Mouse (Mus musculus) MEL (cell line): ENCODE data around the gene Marc1. TPM values are rescaled to one million over a fixed set of nuclear protein-coding genes. Genes with fewer than 3 reads are reported as not detected.

ENCODE experiments used
- DNase-seq: peaks from one replicate; pipeline ENCODE4 v3.0.0; 2011; ENCODE audit warnings: low read depth, low spot score
- H3K27ac ChIP-seq: 2 replicates; pipeline ENCODE4 v1.5.1; 2012; ENCODE audit warnings: low read depth, mild to moderate bottlenecking, control low read depth, low read length, moderate library complexity; ENCODE audit not compliant: control insufficient read depth
- H3K27me3 ChIP-seq, 2 experiments: fragments of 150-350 bp in 1 of 2; sonication (generic) in 1 of 2; 2 replicates each; pipeline ENCODE4 v1.6.1; 2012; ENCODE audit warnings: low read length in 2 of 2, mild to moderate bottlenecking in 2 of 2, improper control_type of control experiment in 1 of 2, moderate library complexity in 1 of 2; ENCODE audit not compliant: insufficient read depth in 2 of 2, control insufficient read depth in 1 of 2
- H3K36me3 ChIP-seq, 2 experiments: 2 replicates each; pipeline ENCODE4 v1.6.1; 2012 to 2014; ENCODE audit warnings: low read length in 2 of 2, improper control_type of control experiment in 1 of 2, inconsistent platforms in 1 of 2, mild to moderate bottlenecking in 1 of 2; ENCODE audit not compliant: insufficient read depth in 2 of 2, control insufficient read depth in 1 of 2
- H3K4me1 ChIP-seq, 2 experiments: fragments of 150-350 bp in 1 of 2; sonication (generic) in 1 of 2; 2 replicates each; pipeline ENCODE4 v1.6.1; 2012; ENCODE audit warnings: low read length in 2 of 2, improper control_type of control experiment in 1 of 2, mild to moderate bottlenecking in 1 of 2; ENCODE audit not compliant: insufficient read depth in 2 of 2, control insufficient read depth in 1 of 2
- H3K4me3 ChIP-seq, 2 experiments: fragments of 150-350 bp in 1 of 2; sonication (generic) in 1 of 2; 2 replicates each; pipeline ENCODE4 v1.5.1; 2012; ENCODE audit warnings: low read depth in 2 of 2, low read length in 2 of 2, mild to moderate bottlenecking in 2 of 2, moderate library complexity in 2 of 2, control low read depth in 1 of 2, improper control_type of control experiment in 1 of 2; ENCODE audit not compliant: control insufficient read depth in 1 of 2, insufficient read depth in 1 of 2
- H3K79me2 ChIP-seq: 2 replicates; pipeline ENCODE4 v1.6.1; 2012; ENCODE audit warnings: mild to moderate bottlenecking, low read length, moderate library complexity; ENCODE audit not compliant: control insufficient read depth, poor library complexity, insufficient read depth
- H3K9ac ChIP-seq: 2 replicates; pipeline ENCODE4 v1.6.1; 2012; ENCODE audit warnings: low read depth, mild to moderate bottlenecking, control low read depth, low read length, moderate library complexity; ENCODE audit not compliant: control insufficient read depth, poor library complexity, severe bottlenecking
- H3K9me3 ChIP-seq: fragments of 150-350 bp; sonication (generic); replicated peaks from 2 replicates; pipeline ENCODE4 v1.6.1; 2012; ENCODE audit warnings: mild to moderate bottlenecking, low read length, improper control_type of control experiment, moderate library complexity; ENCODE audit not compliant: insufficient read depth
- CHD1 ChIP-seq: IDR thresholded peaks from 2 replicates; pipeline ENCODE4 v1.6.1; 2012; ENCODE audit warnings: low read depth, mild to moderate bottlenecking, inconsistent platforms, low read length, improper control_type of control experiment
- CHD2 ChIP-seq: IDR thresholded peaks from 2 replicates; pipeline ENCODE4 v1.6.1; 2011; ENCODE audit warnings: low read length, improper control_type of control experiment
- CTCF ChIP-seq, 3 experiments: IDR thresholded peaks in 2 of 3; conservative IDR thresholded peaks in 1 of 3; 2 replicates each; pipeline ENCODE4 v1.5.1; 2011 to 2012; ENCODE audit warnings: low read length in 3 of 3, low read depth in 2 of 3, mild to moderate bottlenecking in 2 of 3, improper control_type of control experiment in 1 of 3, inconsistent platforms in 1 of 3, mixed read lengths in 1 of 3, moderate library complexity in 1 of 3; ENCODE audit not compliant: control insufficient read depth in 1 of 3, insufficient read depth in 1 of 3, poor library complexity in 1 of 3, severe bottlenecking in 1 of 3
- E2F4 ChIP-seq: IDR thresholded peaks from 2 replicates; pipeline ENCODE4 v1.6.1; 2011; ENCODE audit warnings: low read depth, low read length, improper control_type of control experiment, borderline replicate concordance
- HCFC1 ChIP-seq: IDR thresholded peaks from 2 replicates; pipeline ENCODE4 v1.6.1; 2012; ENCODE audit warnings: low read depth, mild to moderate bottlenecking, inconsistent platforms, low read length, improper control_type of control experiment, moderate library complexity
- JUND ChIP-seq: IDR thresholded peaks from 2 replicates; pipeline ENCODE4 v1.6.1; 2011; ENCODE audit warnings: low read depth, mild to moderate bottlenecking, improper control_type of control experiment, low read length
- KAT2A ChIP-seq: conservative IDR thresholded peaks from 2 replicates; pipeline ENCODE4 v1.6.1; 2012; ENCODE audit warnings: low read depth, low read length, improper control_type of control experiment, inconsistent platforms
- MAZ ChIP-seq: IDR thresholded peaks from 2 replicates; pipeline ENCODE4 v1.6.1; 2012; ENCODE audit warnings: low read depth, mild to moderate bottlenecking, inconsistent platforms, low read length, improper control_type of control experiment
- MEF2A ChIP-seq: IDR thresholded peaks from 2 replicates; pipeline ENCODE4 v1.6.1; 2014; ENCODE audit warnings: low read depth, mild to moderate bottlenecking, inconsistent platforms, low read length, improper control_type of control experiment; ENCODE audit not compliant: poor library complexity, insufficient replicate concordance, severe bottlenecking; ENCODE audit errors: extremely low read depth
- MXI1 ChIP-seq: IDR thresholded peaks from 2 replicates; pipeline ENCODE4 v1.6.1; 2011; ENCODE audit warnings: mild to moderate bottlenecking, low read depth, low read length, improper control_type of control experiment
- MYB ChIP-seq: IDR thresholded peaks from 2 replicates; pipeline ENCODE4 v1.6.1; 2011; ENCODE audit warnings: mild to moderate bottlenecking, low read depth, low read length, improper control_type of control experiment
- MYC ChIP-seq: IDR thresholded peaks from 2 replicates; pipeline ENCODE4 v1.6.1; 2011; ENCODE audit warnings: low read depth, mild to moderate bottlenecking, low read length, improper control_type of control experiment, moderate library complexity
- NELFE ChIP-seq: IDR thresholded peaks from 2 replicates; pipeline ENCODE4 v1.6.1; 2011; ENCODE audit warnings: low read depth, low read length, improper control_type of control experiment
- POLR2A ChIP-seq, 2 experiments: IDR thresholded peaks; 2 replicates each; pipeline ENCODE4 v1.6.1; 2011 to 2012; ENCODE audit warnings: low read length in 2 of 2, mild to moderate bottlenecking in 2 of 2, control low read depth in 1 of 2, improper control_type of control experiment in 1 of 2, low read depth in 1 of 2, moderate library complexity in 1 of 2; ENCODE audit not compliant: control insufficient read depth in 1 of 2, insufficient read depth in 1 of 2, poor library complexity in 1 of 2
- POLR2AphosphoS5 ChIP-seq: IDR thresholded peaks from 2 replicates; pipeline ENCODE4 v1.6.1; 2012; ENCODE audit warnings: low read depth, borderline replicate concordance, mild to moderate bottlenecking, inconsistent platforms, low read length, moderate library complexity, mixed read lengths
- TAL1 ChIP-seq: IDR thresholded peaks from 2 replicates; pipeline ENCODE4 v1.6.1; 2012; ENCODE audit warnings: mild to moderate bottlenecking, inconsistent platforms, low read length, moderate library complexity, mixed read lengths
- TBP ChIP-seq: IDR thresholded peaks from 2 replicates; pipeline ENCODE4 v1.8.0; 2011; ENCODE audit warnings: low read depth, low read length, improper control_type of control experiment
- TCF12 ChIP-seq: IDR thresholded peaks from 2 replicates; pipeline ENCODE4 v1.6.1; 2014; ENCODE audit warnings: low read depth, mild to moderate bottlenecking, inconsistent platforms, low read length, improper control_type of control experiment, moderate library complexity
- UBTF ChIP-seq: IDR thresholded peaks from 2 replicates; pipeline ENCODE4 v1.6.1; 2012; ENCODE audit warnings: low read depth, mild to moderate bottlenecking, inconsistent platforms, low read length, improper control_type of control experiment, moderate library complexity, borderline replicate concordance; ENCODE audit not compliant: insufficient read depth
- ZMIZ1 ChIP-seq: IDR thresholded peaks from 2 replicates; pipeline ENCODE4 v1.6.1; 2012; ENCODE audit warnings: low read depth, mild to moderate bottlenecking, inconsistent platforms, low read length, improper control_type of control experiment, moderate library complexity
- polyA plus RNA-seq, 2 experiments: library from polyadenylated mRNA; stranded (reverse) in 1 of 2; unstranded in 1 of 2; fragments of >175 nt in 1 of 2; fragments of >200 nt in 1 of 2; gene quantifications; 2 replicates each; pipeline versions ENCODE4 v1.2.1 to v1.2.4; 2012; ENCODE audit warnings: low replicate concordance in 2 of 2, low read depth in 1 of 2; ENCODE audit not compliant: insufficient read length in 2 of 2, insufficient read depth in 1 of 2, missing spikeins in 1 of 2
- total RNA-seq: library from RNA; depleted of rRNA; stranded (reverse); fragments of 300-350 nt; gene quantifications from 2 replicates; pipeline ENCODE4 v1.2.3, GENCODE M21; 2012

The Marc1 gene
- total and polyA plus RNA-seq, 3 experiments: 0.08 to 0.10 TPM; not detected in 1

- Histone ChIP-seq H3K36me3 (peaks cover 0 to 16% of the 10 kb centered on the region in 2 experiments; a peak in 2 of 4 replicates), H3K9ac (no peak overlapping the region), H3K27ac (no peak overlapping the region), H3K9me3 (no peaks in the 10 kb centered on the region), H3K27me3 (no peaks in the 10 kb centered on the region), H3K4me1 (no peaks in the 10 kb centered on the region), H3K4me3 (no peak overlapping the region), H3K79me2 (no peaks in the 10 kb centered on the region)
- TF ChIP-seq JUND (no peak), TBP (no peak), ZMIZ1 (no peak), CHD1 (no peak), E2F4 (no peak)
- no peak for DNase-seq
Observed at GRCm38 (mm10) chr1:184836350-184836749, 25.2 kb upstream of the Marc1 start.

GRCm38 (mm10) chr1:184833499-184833898 lies 22.4 kb upstream of the Marc1 start:
- Histone ChIP-seq H3K9ac (no peak overlapping the region), H3K79me2 (no peaks in the 10 kb centered on the region), H3K4me3 (no peak overlapping the region), H3K27ac (no peak overlapping the region), H3K27me3 (no peaks in the 10 kb centered on the region), H3K4me1 (no peaks in the 10 kb centered on the region), H3K36me3 (peaks cover 0 to 14% of the 10 kb centered on the region in 2 experiments; a peak in 2 of 4 replicates), H3K9me3 (no peaks in the 10 kb centered on the region)
- TF ChIP-seq TAL1 (no peak), MYB (no peak), UBTF (no peak), CHD1 (no peak), JUND (no peak), POLR2AphosphoS5 (no peak), E2F4 (no peak), ZMIZ1 (no peak), MAZ (no peak), MXI1 (no peak), KAT2A (no peak), CTCF (IDR thresholded peaks at IDR 0.05 in 2 of 3, conservative IDR thresholded peaks at IDR 0.05 in 1 of 3; ENCODE audit: control insufficient read depth in 1 of 3, insufficient read depth in 1 of 3, low read depth in 2 of 3, low read length in 3 of 3, poor library complexity in 1 of 3, severe bottlenecking in 1 of 3) (no peak), CHD2 (no peak), HCFC1 (no peak), NELFE (no peak), POLR2A (IDR thresholded peaks at IDR 0.05; ENCODE audit: control insufficient read depth in 1 of 2, insufficient read depth in 1 of 2, low read depth in 1 of 2, low read length in 2 of 2, poor library complexity in 1 of 2) (no peak), MYC (no peak), TCF12 (no peak), MEF2A (no peak)
- no peak for DNase-seq
